Mouse (Mus musculus) heart, adult 2 months (tissue): ENCODE measurements around the gene Sp3.

Source experiments
- EP300 ChIP-seq: fragments of 200-500 bp; IDR thresholded peaks from 2 replicates; pipeline ENCODE4 v1.6.1; 2011; ENCODE audit warnings: low read depth, low read length, control low read depth; ENCODE audit not compliant: insufficient read depth
- POLR2A ChIP-seq: fragments of 200-500 bp; IDR thresholded peaks from 2 replicates; pipeline ENCODE4 v1.6.1; 2011; ENCODE audit warnings: mild to moderate bottlenecking, low read depth, low read length, control low read depth; ENCODE audit not compliant: insufficient read depth

- TF ChIP-seq POLR2A: no peak
- TF ChIP-seq EP300: no peak
Measured at GRCm38 (mm10) chr2:72982110-72982785, 2.0 kb upstream of the Sp3 start.
